Mouse (Mus musculus) liver, embryonic 13.5 days (tissue): ENCODE measurements at regions not wholly inside any gene's neighbourhood (a gene's known extent, or its start where the extent isn't known, plus 50 kb on each side); places are given as distances from the start of the nearest gene placed in this dataset.

Source experiments
- ATAC-seq: fragments of 200-750 bp; cut with Nextera tagmentation; 2 replicates; pipeline ENCODE4 v1.8.0; 2017; ENCODE audit warnings: low read depth, mild to moderate bottlenecking, moderate number of reproducible peaks, moderate library complexity
- DNase-seq: peaks from one replicate; pipeline ENCODE4 v3.0.0; 2022
- H3K27ac ChIP-seq: fragments of 300-500 bp; sonication (generic); 2 replicates; pipeline ENCODE4 v1.5.1; 2015; ENCODE audit warnings: moderate library complexity, mild to moderate bottlenecking, inconsistent platforms
- H3K27me3 ChIP-seq: fragments of 300-500 bp; sonication (generic); 2 replicates; pipeline ENCODE4 v1.6.1; 2015; ENCODE audit warnings: mild to moderate bottlenecking, inconsistent platforms
- H3K36me3 ChIP-seq: fragments of 300-500 bp; sonication (generic); 2 replicates; pipeline ENCODE4 v1.6.1; 2015; ENCODE audit warnings: mild to moderate bottlenecking, inconsistent platforms
- H3K4me1 ChIP-seq: fragments of 300-500 bp; sonication (generic); replicated peaks from 2 replicates; pipeline ENCODE4 v1.6.1; 2015; ENCODE audit warnings: inconsistent platforms
- H3K4me2 ChIP-seq: fragments of 300-500 bp; sonication (generic); 2 replicates; pipeline ENCODE4 v1.6.1; 2015; ENCODE audit warnings: inconsistent platforms, mild to moderate bottlenecking, moderate library complexity
- H3K4me3 ChIP-seq: fragments of 300-500 bp; sonication (generic); replicated peaks from 2 replicates; pipeline ENCODE4 v1.5.1; 2015; ENCODE audit warnings: mild to moderate bottlenecking, inconsistent platforms
- H3K9ac ChIP-seq: fragments of 300-500 bp; sonication (generic); 2 replicates; pipeline ENCODE4 v1.6.1; 2015; ENCODE audit warnings: mild to moderate bottlenecking, inconsistent platforms
- H3K9me3 ChIP-seq: fragments of 300-500 bp; sonication (generic); replicated peaks from 2 replicates; pipeline ENCODE4 v1.6.1; 2016; ENCODE audit warnings: inconsistent platforms
- WGBS: fragments of 180-500 bp; shearing (Covaris S2); methylation state at CpG from one replicate; pipeline ENCODE4 v1.1.7; 2015; ENCODE audit not compliant: insufficient replicate concordance; 5-methylcytosine and 5-hydroxymethylcytosine counted together

- no peak for DNase-seq
- no peak overlapping the region for H3K4me3 ChIP-seq
- H3K9ac ChIP-seq: no peak overlapping the region
- no peak overlapping the region for H3K27ac ChIP-seq
- H3K4me1 ChIP-seq: no peaks in the 10 kb centered on the region
- ATAC-seq: no peak
- no peaks in the 10 kb centered on the region for H3K27me3 ChIP-seq
- H3K9me3 ChIP-seq: no peaks in the 10 kb centered on the region
- 51% methylated on average over 3 of the region's 3 CpGs for WGBS
- no peaks in the 10 kb centered on the region for H3K36me3 ChIP-seq
- no peak overlapping the region for H3K4me2 ChIP-seq
These were observed 82.0 kb downstream of the Cth start for GRCm38 (mm10) chr3:157842872-157843271.

GRCm38 (mm10) chr3:157841164-157841719 is 83.6 kb downstream of the Cth start:
- no peaks in the 10 kb centered on the region for H3K4me1 ChIP-seq
- H3K4me2 ChIP-seq: no peak overlapping the region
- H3K36me3 ChIP-seq: no peaks in the 10 kb centered on the region
- H3K9me3 ChIP-seq: no peaks in the 10 kb centered on the region
- no peak overlapping the region for H3K9ac ChIP-seq
- ATAC-seq: no peak
- no peak overlapping the region for H3K27ac ChIP-seq
- WGBS: 48% methylated on average over 2 of the region's 2 CpGs
- no peaks in the 10 kb centered on the region for H3K27me3 ChIP-seq
- H3K4me3 ChIP-seq: no peak overlapping the region
- DNase-seq: no peak

DNA sequence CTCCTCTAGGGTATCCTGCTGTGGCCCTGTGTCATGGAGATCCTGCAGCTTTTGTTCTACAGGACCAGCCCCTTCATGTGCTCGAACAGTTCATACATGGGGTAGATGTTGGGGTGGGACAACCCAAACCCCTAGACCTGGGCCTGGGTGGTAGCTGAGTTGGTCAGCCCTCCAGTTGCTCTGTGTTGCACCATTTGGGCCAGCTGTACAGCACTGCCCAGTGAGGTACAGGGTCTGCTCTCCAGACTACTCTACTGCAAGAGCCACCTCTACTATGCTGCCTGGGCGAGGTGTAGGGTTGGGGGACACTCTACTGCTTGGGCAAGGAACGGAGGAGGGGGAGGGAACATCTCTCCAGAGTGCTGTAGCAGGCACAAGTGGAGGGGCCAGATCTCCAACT is 120.6 kb downstream of the Cth start:
- H3K4me1 ChIP-seq: no peaks in the 10 kb centered on the region
- no peak overlapping the region for H3K4me3 ChIP-seq
- no peaks in the 10 kb centered on the region for H3K9me3 ChIP-seq
- no peak for ATAC-seq
- 36% methylated on average over 3 of the region's 3 CpGs for WGBS
- no peak overlapping the region for H3K27ac ChIP-seq
- H3K27me3 ChIP-seq: no peaks in the 10 kb centered on the region
- no peak overlapping the region for H3K4me2 ChIP-seq
- H3K9ac ChIP-seq: no peak overlapping the region
- no peak for DNase-seq
- no peaks in the 10 kb centered on the region for H3K36me3 ChIP-seq

DNA sequence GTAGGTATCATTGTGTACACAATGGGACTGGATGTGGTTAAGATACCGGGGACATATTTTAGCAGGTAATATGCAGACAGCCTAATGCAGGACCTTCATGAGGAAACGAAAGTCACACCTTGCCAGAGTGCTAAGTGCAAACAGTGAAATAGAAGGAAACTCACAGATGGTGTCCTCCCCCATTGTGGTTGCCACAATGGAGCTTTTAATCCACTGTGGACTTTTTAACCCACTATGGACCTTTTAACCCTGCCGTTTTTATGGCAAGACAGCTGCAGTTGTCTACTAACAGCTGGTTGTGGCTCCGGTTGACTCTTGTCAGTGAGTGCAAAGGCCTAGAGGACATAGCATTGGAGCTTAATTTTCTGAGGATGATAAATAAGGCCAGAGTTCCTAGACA is 121.5 kb downstream of the Cth start:
- no peak for ATAC-seq
- no peak for DNase-seq
- H3K27me3 ChIP-seq: no peaks in the 10 kb centered on the region
- H3K4me2 ChIP-seq: no peak overlapping the region
- H3K4me1 ChIP-seq: no peaks in the 10 kb centered on the region
- no peaks in the 10 kb centered on the region for H3K36me3 ChIP-seq
- 66% methylated on average over 4 of the region's 4 CpGs for WGBS
- H3K9me3 ChIP-seq: no peaks in the 10 kb centered on the region
- H3K9ac ChIP-seq: no peak overlapping the region
- H3K27ac ChIP-seq: no peak overlapping the region
- H3K4me3 ChIP-seq: no peak overlapping the region

DNA sequence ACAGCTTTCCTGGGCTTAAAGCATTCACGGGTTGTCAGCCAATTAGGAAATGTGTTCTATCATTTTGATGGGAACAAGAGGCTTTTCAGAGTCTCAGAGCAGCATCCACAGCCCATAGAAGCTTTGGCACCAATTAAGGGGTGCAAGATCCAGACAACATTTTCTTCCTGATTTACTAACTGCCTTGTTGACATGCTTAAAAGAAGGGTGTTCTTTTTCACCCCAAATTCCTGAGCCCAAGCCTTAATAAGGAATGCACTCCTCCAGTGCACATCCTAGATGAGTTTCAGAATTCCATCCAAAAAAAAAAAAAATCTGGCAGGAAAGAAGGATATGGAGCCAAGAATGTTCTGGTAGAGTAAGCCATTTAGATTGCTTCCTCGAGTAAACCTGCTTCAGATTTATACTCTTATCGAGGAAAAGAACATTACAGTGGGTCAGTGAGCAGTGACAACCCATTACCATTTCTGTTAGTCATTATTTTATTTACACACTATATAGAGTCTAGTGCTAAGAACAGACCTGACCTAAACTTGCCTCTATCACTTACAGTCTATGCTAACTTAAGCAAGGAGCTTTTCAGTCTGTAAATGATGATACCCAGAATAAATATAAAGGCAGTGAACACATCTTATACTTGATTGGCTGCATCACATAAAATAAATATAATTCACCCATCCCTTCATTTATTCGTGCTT is 137.2 kb downstream of the Cth start:
- Histone ChIP-seq H3K9ac (no peak overlapping the region), H3K27me3 (no peaks in the 10 kb centered on the region), H3K27ac (no peak overlapping the region), H3K4me1 (no peaks in the 10 kb centered on the region), H3K9me3 (no peaks in the 10 kb centered on the region), H3K36me3 (no peaks in the 10 kb centered on the region), H3K4me3 (no peak overlapping the region), H3K4me2 (no peak overlapping the region)
- ATAC-seq (no peak), DNase-seq (no peak)
- 38% methylated on average over 4 of the region's 4 CpGs for WGBS

GRCm38 (mm10) chr3:157781071-157781470 is 143.8 kb downstream of the Cth start:
- H3K27ac ChIP-seq: no peak overlapping the region
- H3K9me3 ChIP-seq: no peaks in the 10 kb centered on the region
- no peak for DNase-seq
- no peaks in the 10 kb centered on the region for H3K36me3 ChIP-seq
- no peak overlapping the region for H3K9ac ChIP-seq
- H3K4me2 ChIP-seq: no peak overlapping the region
- ATAC-seq: no peak
- H3K4me3 ChIP-seq: no peak overlapping the region
- WGBS: 54% methylated on average over 4 of the region's 4 CpGs
- no peaks in the 10 kb centered on the region for H3K27me3 ChIP-seq
- no peaks in the 10 kb centered on the region for H3K4me1 ChIP-seq

GRCm38 (mm10) chr3:157777779-157778178 is 147.1 kb downstream of the Cth start:
- Histone ChIP-seq H3K9ac (no peak overlapping the region), H3K4me2 (no peak overlapping the region), H3K27ac (no peak overlapping the region), H3K27me3 (no peaks in the 10 kb centered on the region), H3K9me3 (no peaks in the 10 kb centered on the region), H3K4me1 (no peaks in the 10 kb centered on the region), H3K4me3 (no peak overlapping the region), H3K36me3 (no peaks in the 10 kb centered on the region)
- ATAC-seq (no peak), DNase-seq (no peak)
- WGBS: 76% methylated on average over 1 of the region's 1 CpGs

GRCm38 (mm10) chr3:157763487-157764199 is 161.2 kb downstream of the Cth start:
- DNase-seq: no peak
- Histone ChIP-seq H3K27ac (no peak overlapping the region), H3K4me3 (no peak overlapping the region), H3K4me2 (no peak overlapping the region), H3K36me3 (no peaks in the 10 kb centered on the region), H3K9ac (no peak overlapping the region), H3K27me3 (no peaks in the 10 kb centered on the region), H3K4me1 (no peaks in the 10 kb centered on the region), H3K9me3 (no peaks in the 10 kb centered on the region)
- 49% methylated on average over 6 of the region's 6 CpGs for WGBS
- no peak for ATAC-seq

DNA sequence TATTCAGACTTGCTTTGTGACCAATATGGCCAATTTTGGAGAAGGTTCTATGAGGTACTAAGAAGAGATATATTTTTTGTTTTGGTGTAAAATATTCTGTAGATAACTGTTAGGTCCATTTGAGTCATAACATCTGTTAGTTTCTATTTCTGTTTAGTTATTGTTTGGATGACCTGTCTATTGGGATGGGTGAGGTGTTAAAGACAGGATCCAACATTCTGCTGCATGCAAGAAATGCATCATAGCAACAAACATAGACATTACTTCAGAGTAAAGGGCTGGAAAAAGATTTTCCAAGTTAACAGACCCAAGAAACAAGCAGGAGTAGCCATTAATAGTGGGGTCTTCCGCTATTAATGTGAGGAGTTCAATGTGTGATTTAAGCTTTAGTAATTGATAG is 165.0 kb downstream of the Cth start:
- H3K4me3 ChIP-seq: no peak overlapping the region
- no peaks in the 10 kb centered on the region for H3K4me1 ChIP-seq
- DNase-seq (no peak), ATAC-seq (no peak)
- H3K27ac ChIP-seq: no peak overlapping the region
- no peak overlapping the region for H3K9ac ChIP-seq
- WGBS: 79% methylated on average over 1 of the region's 1 CpGs
- no peaks in the 10 kb centered on the region for H3K36me3 ChIP-seq
- H3K27me3 ChIP-seq: no peaks in the 10 kb centered on the region
- H3K4me2 ChIP-seq: no peak overlapping the region
- H3K9me3 ChIP-seq: no peaks in the 10 kb centered on the region

GRCm38 (mm10) chr3:157754826-157755225 is 170.1 kb downstream of the Cth start:
- Histone ChIP-seq H3K27ac (no peak overlapping the region), H3K4me2 (no peak overlapping the region), H3K9ac (no peak overlapping the region), H3K4me3 (no peak overlapping the region), H3K4me1 (no peaks in the 10 kb centered on the region), H3K36me3 (no peaks in the 10 kb centered on the region), H3K9me3 (no peaks in the 10 kb centered on the region), H3K27me3 (no peaks in the 10 kb centered on the region)
- WGBS: 58% methylated on average over 4 of the region's 4 CpGs
- DNase-seq (no peak), ATAC-seq (no peak)

- Histone ChIP-seq H3K4me2 (no peak overlapping the region), H3K9ac (no peak overlapping the region), H3K9me3 (no peaks in the 10 kb centered on the region), H3K4me1 (no peaks in the 10 kb centered on the region), H3K27ac (no peak overlapping the region), H3K36me3 (no peaks in the 10 kb centered on the region), H3K27me3 (no peaks in the 10 kb centered on the region), H3K4me3 (no peak overlapping the region)
- WGBS: 55% methylated on average over 3 of the region's 3 CpGs
- ATAC-seq: no peak
- no peak for DNase-seq
These were observed 174.6 kb downstream of the Cth start for GRCm38 (mm10) chr3:157750266-157750665.
